Mouse (Mus musculus) hindbrain, postnatal 0 days (tissue): ENCODE data around the gene Gadd45b. TPM values are rescaled to one million over a fixed set of nuclear protein-coding genes. Genes with fewer than 3 reads are reported as not detected.

Source experiments
- ATAC-seq: fragments of 200-750 bp; cut with Nextera tagmentation; 2 replicates; pipeline ENCODE4 v1.8.0; 2017; ENCODE audit warnings: mild to moderate bottlenecking, moderate TSS enrichment, moderate library complexity
- DNase-seq: peaks from one replicate; pipeline ENCODE4 v3.0.0-alpha.2; 2015; ENCODE audit warnings: low spot score
- H3K27ac ChIP-seq: fragments of 300-500 bp; sonication (generic); 2 replicates; pipeline ENCODE4 v1.5.1; 2014; ENCODE audit warnings: mild to moderate bottlenecking
- H3K27me3 ChIP-seq: fragments of 300-500 bp; sonication (generic); 2 replicates; pipeline ENCODE4 v1.6.1; 2014; ENCODE audit warnings: low read length, mixed read lengths; ENCODE audit not compliant: insufficient read depth
- H3K36me3 ChIP-seq: fragments of 300-500 bp; sonication (generic); 2 replicates; pipeline ENCODE4 v1.6.1; 2014; ENCODE audit warnings: low read length, mixed read lengths; ENCODE audit not compliant: insufficient read depth
- H3K4me1 ChIP-seq: fragments of 300-500 bp; sonication (generic); 2 replicates; pipeline ENCODE4 v1.6.1; 2014; ENCODE audit warnings: antibody characterized with exemption, low read length, mixed read lengths; ENCODE audit not compliant: insufficient read depth
- H3K4me2 ChIP-seq: fragments of 300-500 bp; sonication (generic); 2 replicates; pipeline ENCODE4 v1.6.1; 2014; ENCODE audit warnings: low read depth, mild to moderate bottlenecking, low read length, moderate library complexity, mixed read lengths
- H3K4me3 ChIP-seq: fragments of 300-500 bp; sonication (generic); 2 replicates; pipeline ENCODE4 v1.5.1; 2014; ENCODE audit warnings: low read length
- H3K9ac ChIP-seq: fragments of 300-500 bp; sonication (generic); replicated peaks from 2 replicates; pipeline ENCODE4 v1.6.1; 2014; ENCODE audit warnings: mild to moderate bottlenecking, low read length, moderate library complexity, mixed read lengths
- H3K9me3 ChIP-seq: fragments of 300-500 bp; sonication (generic); 2 replicates; pipeline ENCODE4 v1.6.1; 2016; ENCODE audit warnings: low read length, mixed read lengths
- CTCF ChIP-seq: IDR thresholded peaks from 2 replicates; pipeline ENCODE4 v1.5.1; 2016; ENCODE audit warnings: antibody characterized with exemption, control low read depth, low read depth
- WGBS: fragments of 180-500 bp; shearing (Covaris S2); extraction: QIAGEN DNeasy Blood & Tissue Kit; methylation state at CpG from one replicate; pipeline ENCODE4 v1.1.7; 2014; 5-methylcytosine and 5-hydroxymethylcytosine counted together
- polyA plus RNA-seq: library from polyadenylated mRNA; unstranded; fragments of >200 nt; fragmentation: Nextera tagmentation; extraction: Ambion mirVana; gene quantifications from 2 replicates; pipeline ENCODE4 v1.2.1, GENCODE M21; 2015
- total RNA-seq: library from RNA; depleted of rRNA; stranded (reverse); fragments of >200 nt; gene quantifications from 2 replicates; pipeline ENCODE4 v1.2.3, GENCODE M21; 2014

Gadd45b gene
- total and polyA plus RNA-seq, 2 experiments from 2014 or later: 8.2 to 8.6 TPM

DNA sequence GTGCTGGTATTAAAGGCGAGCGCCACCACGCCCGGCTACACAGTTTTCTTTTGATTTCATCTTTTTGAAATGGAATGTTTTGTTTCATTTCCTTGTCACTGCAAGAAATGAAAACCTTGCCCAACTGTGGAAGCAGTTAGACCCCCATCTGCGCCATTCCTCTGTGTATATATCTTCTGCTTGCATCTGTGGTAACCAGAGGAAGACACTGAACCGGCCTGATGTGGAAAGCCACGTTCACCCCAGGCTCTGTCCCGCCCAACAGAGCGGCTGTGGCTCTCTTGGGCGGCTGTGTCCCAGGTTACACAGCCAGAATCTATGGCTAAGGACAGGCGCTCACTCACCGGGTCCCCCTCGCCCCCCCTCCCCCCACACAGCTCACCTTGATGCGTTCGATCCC, 22.6 kb downstream of the Gadd45b start:
- ATAC-seq: no peak
- no peaks in the 10 kb centered on the region for H3K27me3 ChIP-seq

DNA sequence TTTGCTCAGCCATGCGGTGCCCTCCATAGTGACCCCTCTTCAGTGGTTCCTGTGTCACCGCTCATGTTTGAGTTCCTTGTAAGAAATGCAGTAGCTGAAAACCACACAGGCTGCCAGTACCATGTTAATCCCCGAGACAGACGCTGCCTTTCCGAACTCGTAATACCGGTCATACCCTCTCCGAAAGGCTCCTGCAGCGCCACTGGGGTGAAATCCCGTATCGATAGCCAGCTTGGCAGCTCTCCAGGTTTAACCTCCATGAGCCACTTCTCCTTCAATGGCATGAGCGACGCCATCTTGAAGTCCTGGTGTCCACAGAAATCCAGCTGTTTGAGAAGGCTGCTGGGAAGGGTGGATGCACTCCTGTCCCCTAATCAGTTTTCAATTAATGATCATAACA, 24.5 kb downstream of the Gadd45b start:
- Histone ChIP-seq H3K36me3 (no peaks in the 10 kb centered on the region), H3K9ac (no peak overlapping the region), H3K4me1 (no peaks in the 10 kb centered on the region), H3K27me3 (no peaks in the 10 kb centered on the region), H3K9me3 (no peaks in the 10 kb centered on the region), H3K4me3 (no peak overlapping the region), H3K4me2 (no peak overlapping the region), H3K27ac (peak overlapping the region; percentile 45; the same call in 1 of the 2 replicates)
- no peak for TF ChIP-seq CTCF
- no peak for DNase-seq
- WGBS: 56% methylated on average over 13 of the region's 13 CpGs
- ATAC-seq: no peak

More for the DNA sequence above, 22.6 kb downstream of the Gadd45b start:
- Histone ChIP-seq H3K4me2 (no peak overlapping the region), H3K9me3 (no peaks in the 10 kb centered on the region), H3K36me3 (no peaks in the 10 kb centered on the region), H3K27ac (no peak overlapping the region), H3K4me1 (0 out of 2 replicates have a peak, but pooled peaks cover 3% of the 10 kb centered on the region), H3K4me3 (no peak overlapping the region), H3K9ac (no peak overlapping the region)
- whole genome bisulfite sequencing: 77% methylated on average over 15 of the region's 15 CpGs
- TF ChIP-seq CTCF: no peak
- DNase-seq: no peak

DNA sequence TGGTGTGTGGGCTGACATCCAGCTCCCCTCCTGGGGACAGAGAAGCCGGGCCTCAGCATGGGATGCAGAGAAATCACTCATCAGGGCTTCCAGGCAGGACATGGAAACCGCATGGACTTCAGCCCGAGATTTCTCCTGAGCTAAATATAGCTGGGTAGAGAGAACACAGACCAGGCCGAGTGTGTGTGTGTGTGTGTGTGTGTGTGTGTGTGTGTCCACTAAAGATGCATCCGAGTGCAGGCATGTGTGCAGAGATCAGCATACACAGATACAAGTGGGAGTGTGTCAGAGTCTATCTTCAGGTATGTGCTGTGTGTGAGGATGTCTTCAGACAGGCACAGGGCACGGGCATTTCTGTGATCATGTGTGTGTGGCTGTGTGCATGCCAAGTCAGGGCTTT, 25.0 kb downstream of the Gadd45b start:
- Histone ChIP-seq H3K4me2 (no peak overlapping the region), H3K9ac (no peak overlapping the region), H3K4me1 (no peaks in the 10 kb centered on the region), H3K27ac (peak overlapping the region; percentile 45; the same call in 1 of the 2 replicates), H3K27me3 (no peaks in the 10 kb centered on the region), H3K9me3 (no peaks in the 10 kb centered on the region), H3K36me3 (no peaks in the 10 kb centered on the region), H3K4me3 (no peak overlapping the region)
- no peak for ATAC-seq
- 47% methylated on average over 6 of the region's 6 CpGs for WGBS
- no peak for DNase-seq
- TF ChIP-seq CTCF: no peak

DNA sequence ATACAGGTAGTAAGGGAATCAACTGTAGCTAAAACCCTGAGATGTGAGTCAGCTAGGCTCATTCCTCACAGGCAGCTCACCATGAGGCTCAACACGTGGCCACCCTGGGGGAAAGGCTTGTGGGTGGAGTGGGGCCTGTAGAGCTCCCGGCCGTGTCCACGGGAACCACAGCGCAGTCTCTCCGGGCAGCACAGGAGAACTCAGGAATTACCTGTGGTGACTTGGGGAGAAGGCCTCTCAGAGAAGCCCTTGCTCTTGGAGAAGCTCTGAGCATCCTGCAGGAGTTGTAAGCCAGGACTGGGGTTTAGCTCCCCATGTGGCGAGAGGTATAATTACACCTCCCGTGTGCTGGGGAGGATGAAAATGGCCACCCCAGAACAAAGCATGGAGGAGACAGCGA, 25.7 kb downstream of the Gadd45b start:
- Histone ChIP-seq H3K27me3 (no peaks in the 10 kb centered on the region), H3K9ac (no peak overlapping the region), H3K4me2 (no peak overlapping the region), H3K9me3 (no peaks in the 10 kb centered on the region), H3K4me3 (no peak overlapping the region), H3K36me3 (no peaks in the 10 kb centered on the region), H3K4me1 (no peaks in the 10 kb centered on the region), H3K27ac (0 out of 2 replicates have a peak overlapping the region, but pooled peaks have one; percentile 9)
- ATAC-seq (peak; percentile 57), DNase-seq (peak; percentile 84)
- peak; percentile 87 for TF ChIP-seq CTCF
- WGBS: 27% methylated on average over 9 of the region's 9 CpGs

DNA sequence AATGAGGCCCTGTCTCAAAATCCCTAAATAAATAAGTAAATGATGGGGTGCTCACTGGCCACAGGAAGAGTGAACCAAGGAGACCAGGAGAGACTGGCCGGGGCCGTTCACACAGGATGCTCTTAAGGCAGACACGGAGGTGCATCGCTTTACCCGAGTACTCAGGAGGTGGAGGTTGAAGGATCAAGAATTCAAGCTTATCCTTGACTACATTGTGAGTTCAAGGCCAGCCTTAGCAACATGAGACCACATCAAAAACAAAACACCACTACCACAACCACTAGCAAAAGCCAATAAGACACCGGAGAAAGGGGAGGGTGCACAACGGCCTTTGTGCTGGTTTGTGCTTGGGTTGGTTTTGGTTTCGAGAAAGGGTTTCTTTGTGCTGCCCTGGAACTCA, 26.5 kb downstream of the Gadd45b start:
- no peaks in the 10 kb centered on the region for H3K27me3 ChIP-seq
- H3K4me1 ChIP-seq: no peaks in the 10 kb centered on the region
- H3K36me3 ChIP-seq: no peaks in the 10 kb centered on the region
- H3K9ac ChIP-seq: no peak overlapping the region
- no peak overlapping the region for H3K4me2 ChIP-seq
- 96% methylated on average over 8 of the region's 8 CpGs for WGBS
- ATAC-seq (no peak), DNase-seq (no peak)
- H3K9me3 ChIP-seq: no peaks in the 10 kb centered on the region
- no peak for TF ChIP-seq CTCF
- H3K4me3 ChIP-seq: no peak overlapping the region
- H3K27ac ChIP-seq: no peak overlapping the region

DNA sequence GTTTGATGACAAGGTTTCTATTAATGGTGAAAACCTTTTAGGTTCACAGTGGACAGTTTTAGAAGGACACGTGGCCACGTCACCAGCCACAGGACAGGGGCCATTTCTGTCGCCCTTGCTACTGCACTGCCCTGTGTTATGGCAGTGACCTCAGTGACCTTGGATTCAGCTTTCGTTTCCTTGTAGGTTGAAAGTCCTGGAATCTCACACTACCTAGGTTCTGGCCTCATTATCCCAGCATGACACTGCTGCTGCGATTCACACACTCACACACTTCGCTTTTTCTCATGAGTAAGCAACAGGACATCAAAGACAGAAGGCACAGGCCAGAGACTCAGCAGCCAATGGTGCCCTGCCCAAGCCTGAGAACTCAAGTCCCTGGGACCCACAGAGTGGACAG, 27.0 kb downstream of the Gadd45b start:
- 87% methylated on average over 6 of the region's 6 CpGs for WGBS
- no peak overlapping the region for H3K9ac ChIP-seq
- H3K4me1 ChIP-seq: no peaks in the 10 kb centered on the region
- no peak for TF ChIP-seq CTCF
- no peaks in the 10 kb centered on the region for H3K27me3 ChIP-seq
- H3K4me3 ChIP-seq: no peak overlapping the region
- H3K27ac ChIP-seq: no peak overlapping the region
- ATAC-seq (no peak), DNase-seq (no peak)
- H3K4me2 ChIP-seq: no peak overlapping the region
- H3K36me3 ChIP-seq: no peaks in the 10 kb centered on the region
- no peaks in the 10 kb centered on the region for H3K9me3 ChIP-seq

DNA sequence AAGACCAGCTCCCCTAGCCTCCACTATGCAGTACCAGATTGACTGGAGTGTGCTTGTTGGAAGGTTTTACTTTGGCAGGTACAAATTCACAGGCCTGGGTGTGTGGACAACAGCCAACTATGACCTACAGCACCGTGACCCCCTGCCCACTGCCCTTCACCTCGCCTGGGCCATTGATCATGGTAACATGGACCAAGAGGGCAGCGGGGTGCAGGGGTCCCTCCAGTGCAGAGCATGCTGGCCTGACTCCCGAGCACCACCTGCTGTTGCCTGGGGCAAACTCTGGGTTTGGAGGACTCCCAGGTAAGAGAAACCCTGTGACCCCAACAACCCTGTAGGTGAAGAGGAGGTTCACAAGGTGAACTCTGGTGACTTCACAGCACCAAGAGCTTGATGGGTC, 27.9 kb downstream of the Gadd45b start:
- 76% methylated on average over 4 of the region's 4 CpGs for WGBS
- H3K9me3 ChIP-seq: no peaks in the 10 kb centered on the region
- H3K36me3 ChIP-seq: no peaks in the 10 kb centered on the region
- no peak overlapping the region for H3K27ac ChIP-seq
- TF ChIP-seq CTCF: no peak
- DNase-seq (no peak), ATAC-seq (no peak)
- H3K4me2 ChIP-seq: no peak overlapping the region
- no peaks in the 10 kb centered on the region for H3K4me1 ChIP-seq
- H3K4me3 ChIP-seq: no peak overlapping the region
- no peak overlapping the region for H3K9ac ChIP-seq
- no peaks in the 10 kb centered on the region for H3K27me3 ChIP-seq
